Mouse (Mus musculus): ENCODE data around the gene Wbp2nl. TPM values are rescaled to one million over a fixed set of nuclear protein-coding genes. Genes with fewer than 3 reads are reported as not detected.

Wbp2nl gene
- polyA plus RNA-seq (2014; fragmentation: Illumina TruSeq; extraction: RNeasy Lipid Tissue Mini Kit (QIAGEN cat#74804); ENCODE audit: low read depth, low replicate concordance) = 51.6 TPM

DNA sequence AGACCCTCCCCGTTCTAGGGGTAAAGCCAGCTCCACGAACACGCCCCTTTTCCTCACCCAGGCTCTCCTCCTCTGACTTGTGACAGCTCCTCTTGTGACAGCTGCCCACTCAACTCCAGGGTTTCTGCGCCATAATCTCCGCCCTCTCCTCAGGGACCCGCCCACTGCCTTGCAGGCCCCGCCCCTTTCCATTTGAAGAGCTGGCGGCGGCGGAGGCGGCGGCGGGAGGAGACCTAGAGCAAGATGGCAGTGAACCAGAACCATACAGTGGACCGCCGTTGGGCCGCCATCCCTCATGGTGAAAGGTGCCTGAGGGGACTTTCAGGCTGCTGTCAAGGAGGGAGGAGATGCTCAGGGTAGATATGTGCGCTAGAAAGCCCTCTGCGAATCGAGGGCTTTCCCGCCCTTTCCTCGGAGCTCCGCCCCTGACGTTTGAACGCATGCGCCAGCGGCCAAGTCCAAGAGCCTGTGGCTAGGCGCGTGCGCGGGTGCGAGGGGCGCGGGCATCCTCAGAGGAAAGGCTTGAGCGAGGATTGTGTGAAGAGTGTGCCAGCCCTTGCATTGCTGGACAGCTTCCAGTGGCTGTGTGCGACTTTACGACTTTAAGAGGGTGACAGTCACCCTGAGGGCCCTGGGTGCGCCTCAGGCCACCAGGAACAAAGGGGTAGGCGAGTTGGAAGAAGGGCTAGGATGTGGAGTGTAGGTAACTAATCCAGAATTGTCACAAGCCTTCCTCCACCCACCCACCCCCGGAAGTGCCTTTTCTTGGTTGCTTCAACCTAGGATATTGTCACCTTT lies at the start of gene Wbp2nl:
Gene Wbp2nl, plus strand, starts transcription at position 191 of the 798 bp plus-strand sequence.

GRCm38 (mm10) chr15:82252097-82252496 lies 46.7 kb upstream of the Wbp2nl start, which contains the start of gene 1500009C09Rik:
1500009C09Rik (plus strand) TSS chr15:82252397.

DNA sequence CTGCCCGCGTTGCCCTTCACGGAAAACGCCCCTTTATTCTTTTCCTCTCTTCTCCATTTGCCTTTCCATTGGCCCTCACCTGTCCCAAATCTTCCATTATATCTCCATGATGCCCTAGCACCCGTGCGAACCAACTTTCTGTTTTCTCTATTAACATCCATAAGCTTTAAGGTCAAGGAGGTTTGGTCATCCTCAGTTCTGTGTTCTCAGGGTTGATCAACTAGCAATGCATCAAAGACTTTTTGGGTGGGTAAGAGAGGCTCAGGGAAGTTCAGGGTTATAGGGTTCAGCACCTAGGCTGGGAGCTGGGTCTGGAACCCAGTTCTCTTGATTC lies 24.2 kb upstream of the Wbp2nl start, which contains the start of gene Sept3:
Gene Sept3, plus strand, starts transcription at position 301 of the 334 bp plus-strand sequence.

GRCm38 (mm10) chr15:82338593-82339112 lies 39.9 kb downstream of the Wbp2nl start, which contains the start of the genes Naga, Pheta2 and Smdt1:
Naga (minus strand) TSS chr15:82338925.
Pheta2 (plus strand) TSS chr15:82338942.
Smdt1 (plus strand) TSS chr15:82338959.

DNA sequence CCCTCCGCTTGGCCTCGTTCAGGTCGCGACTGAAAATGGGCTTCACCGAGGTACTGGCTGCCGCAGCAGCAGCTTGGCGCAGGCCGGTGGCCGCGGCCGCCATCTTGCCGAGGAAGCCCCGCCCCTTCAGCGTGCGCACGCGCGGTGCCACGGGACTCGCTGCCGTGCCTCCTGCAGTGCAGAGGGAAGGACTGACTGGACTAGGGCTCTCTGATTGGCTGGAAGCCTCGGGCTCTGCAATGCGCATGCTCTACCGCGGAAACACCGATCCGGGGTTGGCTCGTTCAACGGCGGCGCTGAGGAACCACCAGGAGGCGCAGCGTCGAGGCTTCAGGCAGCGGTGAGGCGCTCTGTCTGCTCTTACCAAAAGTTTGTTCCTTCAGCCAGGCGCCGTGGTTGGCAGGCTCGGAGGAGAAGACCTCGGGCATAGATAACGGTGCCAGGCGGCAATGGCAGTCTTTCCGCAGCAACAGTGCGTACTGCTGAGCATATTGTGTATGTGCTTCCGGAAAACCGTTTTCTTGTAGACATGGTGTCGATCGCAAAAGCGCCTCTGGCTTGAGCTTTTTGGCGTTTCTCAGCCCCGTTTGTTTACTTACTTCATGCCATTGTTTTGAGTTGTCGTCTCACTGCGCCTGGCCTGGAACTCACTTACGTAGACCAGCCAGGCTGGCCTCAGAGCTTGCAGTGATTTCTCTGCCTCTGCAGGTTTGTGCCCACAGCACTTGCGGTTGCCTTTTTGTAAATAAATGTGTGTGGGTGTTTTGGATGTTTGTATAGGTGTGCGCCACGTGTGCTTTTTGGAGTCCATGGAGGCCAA lies 55.6 kb downstream of the Wbp2nl start, which contains the start of gene Ndufa6:
Gene Ndufa6, minus strand, starts transcription at position 197 of the 820 bp plus-strand sequence.

Other genes with a start within 250 kb of the Wbp2nl start
- gene 4930407I10Rik, start 239.8 kb upstream of the Wbp2nl start, polyA plus RNA-seq (2014; fragmentation: Illumina TruSeq; extraction: RNeasy Lipid Tissue Mini Kit (QIAGEN cat#74804); ENCODE audit: low read depth, low replicate concordance) = 70.4 TPM
- gene Mei1, start 229.0 kb upstream of the Wbp2nl start, polyA plus RNA-seq (2014; fragmentation: Illumina TruSeq; extraction: RNeasy Lipid Tissue Mini Kit (QIAGEN cat#74804); ENCODE audit: low read depth, low replicate concordance) = 0.69 TPM
- gene Ccdc134, start 171.0 kb upstream of the Wbp2nl start, polyA plus RNA-seq (2014; fragmentation: Illumina TruSeq; extraction: RNeasy Lipid Tissue Mini Kit (QIAGEN cat#74804); ENCODE audit: low read depth, low replicate concordance) = 6.2 TPM
- gene Srebf2, start 151.8 kb upstream of the Wbp2nl start, polyA plus RNA-seq (2014; fragmentation: Illumina TruSeq; extraction: RNeasy Lipid Tissue Mini Kit (QIAGEN cat#74804); ENCODE audit: low read depth, low replicate concordance) = 6.5 TPM
- not detected for gene Shisa8, start 86.1 kb upstream of the Wbp2nl start, polyA plus RNA-seq (2014; fragmentation: Illumina TruSeq; extraction: RNeasy Lipid Tissue Mini Kit (QIAGEN cat#74804); ENCODE audit: low read depth, low replicate concordance)
- gene Tnfrsf13c, start 74.6 kb upstream of the Wbp2nl start, polyA plus RNA-seq (2014; fragmentation: Illumina TruSeq; extraction: RNeasy Lipid Tissue Mini Kit (QIAGEN cat#74804); ENCODE audit: low read depth, low replicate concordance) = 2.2 TPM
- 1.5 TPM for gene Cenpm, start 54.2 kb upstream of the Wbp2nl start, polyA plus RNA-seq (2014; fragmentation: Illumina TruSeq; extraction: RNeasy Lipid Tissue Mini Kit (QIAGEN cat#74804); ENCODE audit: low read depth, low replicate concordance)
- 0.71 TPM for gene 1500009C09Rik, start 46.6 kb upstream of the Wbp2nl start, polyA plus RNA-seq (2014; fragmentation: Illumina TruSeq; extraction: RNeasy Lipid Tissue Mini Kit (QIAGEN cat#74804); ENCODE audit: low read depth, low replicate concordance)
- 13.0 TPM for gene Sept3, start 24.1 kb upstream of the Wbp2nl start, polyA plus RNA-seq (2014; fragmentation: Illumina TruSeq; extraction: RNeasy Lipid Tissue Mini Kit (QIAGEN cat#74804); ENCODE audit: low read depth, low replicate concordance)
- 7.1 TPM for gene Naga, start 40.0 kb downstream of the Wbp2nl start, polyA plus RNA-seq (2014; fragmentation: Illumina TruSeq; extraction: RNeasy Lipid Tissue Mini Kit (QIAGEN cat#74804); ENCODE audit: low read depth, low replicate concordance)
- gene Pheta2, start 40.0 kb downstream of the Wbp2nl start, polyA plus RNA-seq (2014; fragmentation: Illumina TruSeq; extraction: RNeasy Lipid Tissue Mini Kit (QIAGEN cat#74804); ENCODE audit: low read depth, low replicate concordance) = 2.2 TPM
- 20.1 TPM for gene Smdt1, start 40.0 kb downstream of the Wbp2nl start, polyA plus RNA-seq (2014; fragmentation: Illumina TruSeq; extraction: RNeasy Lipid Tissue Mini Kit (QIAGEN cat#74804); ENCODE audit: low read depth, low replicate concordance)
- gene Ndufa6, start 55.4 kb downstream of the Wbp2nl start, polyA plus RNA-seq (2014; fragmentation: Illumina TruSeq; extraction: RNeasy Lipid Tissue Mini Kit (QIAGEN cat#74804); ENCODE audit: low read depth, low replicate concordance) = 172 TPM
- gene Cyp2d22, start 81.3 kb downstream of the Wbp2nl start, polyA plus RNA-seq (2014; fragmentation: Illumina TruSeq; extraction: RNeasy Lipid Tissue Mini Kit (QIAGEN cat#74804); ENCODE audit: low read depth, low replicate concordance) = 2.9 TPM
- not detected for gene Cyp2d11, start 95.1 kb downstream of the Wbp2nl start, polyA plus RNA-seq (2014; fragmentation: Illumina TruSeq; extraction: RNeasy Lipid Tissue Mini Kit (QIAGEN cat#74804); ENCODE audit: low read depth, low replicate concordance)
- gene Cyp2d10, start 108.2 kb downstream of the Wbp2nl start, polyA plus RNA-seq (2014; fragmentation: Illumina TruSeq; extraction: RNeasy Lipid Tissue Mini Kit (QIAGEN cat#74804); ENCODE audit: low read depth, low replicate concordance) = not detected
- gene Cyp2d9, start 134.5 kb downstream of the Wbp2nl start, polyA plus RNA-seq (2014; fragmentation: Illumina TruSeq; extraction: RNeasy Lipid Tissue Mini Kit (QIAGEN cat#74804); ENCODE audit: low read depth, low replicate concordance) = not detected

Measured in testis, adult 10 weeks (tissue).